36 mouse cellular contexts compared by ENCODE assay signal in the genomic region with DNA sequence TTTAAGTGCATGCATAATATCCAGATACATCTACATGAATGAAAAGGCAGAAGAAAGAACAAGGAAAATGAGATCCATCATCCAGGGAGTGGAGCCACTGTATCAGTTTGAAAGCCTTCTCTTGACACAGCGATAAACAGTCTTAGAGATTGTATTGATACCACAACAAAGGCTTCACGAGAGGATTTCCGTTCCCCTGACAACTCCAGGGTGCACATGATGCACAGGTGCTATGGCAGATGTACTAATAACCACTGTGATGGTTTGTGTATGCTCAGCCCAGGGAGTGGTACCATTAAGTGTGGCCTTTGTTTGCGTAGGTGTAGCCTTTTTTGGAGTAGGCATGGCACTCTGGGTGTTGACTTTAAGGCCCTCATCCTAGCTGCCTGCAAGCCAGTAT. TPM values are rescaled to one million over a fixed set of nuclear protein-coding genes. Genes with fewer than 3 reads are reported as not detected.
A peak's percentile ranks its signal among the peaks of the same experiment; 100 is the strongest.
DNase-seq lines count a peak whose midpoint lies in the region; ATAC-seq and TF ChIP-seq lines count a peak whose summit lies in the region.
"Had no signal": no experiment of that assay in that cellular context is flagged by ENCODE, and none has a peak within 500 bp of the region (broad histone marks: within the 10 kb centered on the region; RNA-seq: fewer than 3 reads in every experiment).

No protein-coding gene starts in this region.

- H3K27ac ChIP-seq in thymus, adult 2 months (ENCODE audit: control insufficient read depth, insufficient read depth, low read length): no peak overlapping the region
- H3K27ac ChIP-seq: embryonic facial prominence, embryonic 13.5 days; forebrain, embryonic 10.5 days; forebrain, embryonic 15.5 days; hindbrain, embryonic 14.5 days; intestine, embryonic 15.5 days; layer of hippocampus, adult 2 months; liver, embryonic 13.5 days; midbrain, embryonic 10.5 days; neural tube, embryonic 13.5 days had no signal

- H3K27me3 ChIP-seq in thymus, adult 2 months (ENCODE audit: control insufficient read depth, insufficient read depth, low read length): no peaks in the 10 kb centered on the region
- H3K27me3 ChIP-seq: embryonic facial prominence, embryonic 13.5 days; forebrain, embryonic 15.5 days; intestine, embryonic 15.5 days; liver, embryonic 13.5 days; neural tube, embryonic 13.5 days had no signal

- intact Hi-C loops in gastrocnemius, postnatal 14 days (cut with DNase I; ENCODE audit: low total_unique reads): no loop called here

- H3K4me3 ChIP-seq in thymus, adult 2 months (ENCODE audit: control insufficient read depth, insufficient read depth, low read length): no peak overlapping the region
- H3K4me3 ChIP-seq: embryonic facial prominence, embryonic 13.5 days; forebrain, embryonic 10.5 days; forebrain, embryonic 15.5 days; intestine, embryonic 15.5 days; layer of hippocampus, adult 2 months; liver, embryonic 13.5 days; midbrain, embryonic 10.5 days; neural tube, embryonic 13.5 days had no signal

- H3K36me3 ChIP-seq in thymus, adult 2 months (ENCODE audit: control insufficient read depth, insufficient read depth, low read length): no peaks in the 10 kb centered on the region
- H3K36me3 ChIP-seq: embryonic facial prominence, embryonic 13.5 days; forebrain, embryonic 10.5 days; forebrain, embryonic 15.5 days; G1E; intestine, embryonic 15.5 days; liver, embryonic 13.5 days; midbrain, embryonic 10.5 days; neural tube, embryonic 13.5 days had no signal

- TF ChIP-seq CTCF in thymus, adult 2 months (IDR thresholded peaks at IDR 0.05; ENCODE audit: borderline replicate concordance, control insufficient read depth, extremely low read depth, insufficient read depth, low read length, poor library complexity): no peak

- DNase-seq in CD4-positive, CD25-positive, alpha-beta regulatory T cell, adult 2 months (ENCODE audit: low read depth, low spot score): peak; percentile 32
- DNase-seq in thymus, adult 2 months: peak; percentile 66
- peak; percentile 40 to 59 for DNase-seq in thymus, postnatal 36 days
- DNase-seq in neural tube, embryonic 10.5 days (ENCODE audit: extremely low spot score, low spot score): no peak
- DNase-seq in gastrocnemius, postnatal 14 days: no peak
- DNase-seq: adrenal gland, postnatal 14 days; cerebellum, adult 11 months; cerebellum, adult 9-10 months; heart, postnatal 36 days; kidney, adult 2 months; kidney, postnatal 36 days; left cerebral cortex, postnatal 4 days; liver, embryonic 13.5 days; lung, embryonic 14.5 days; lung, postnatal 14 days had no signal

- no peak for TF ChIP-seq POLR2A in thymus, adult 2 months (IDR thresholded peaks at IDR 0.05; ENCODE audit: control insufficient read depth, extremely low read depth, insufficient read depth, low read length, poor library complexity)

- 10% methylated on average over 4 of the region's 4 CpGs for WGBS in thymus, adult 2 months

- peaks cover 11% of the 10 kb centered on the region for H3K4me1 ChIP-seq in thymus, adult 2 months (replicated peaks; ENCODE audit: control insufficient read depth, insufficient read depth, low read length)
- H3K4me1 ChIP-seq: embryonic facial prominence, embryonic 13.5 days; forebrain, embryonic 10.5 days; forebrain, embryonic 15.5 days; intestine, embryonic 15.5 days; liver, embryonic 13.5 days; midbrain, embryonic 10.5 days; neural tube, embryonic 13.5 days had no signal

- peak; percentile 71 for ATAC-seq in activated CD4-positive, CD25-positive, alpha-beta regulatory T cell, adult 4 months
- no peak for ATAC-seq in granulocyte monocyte progenitor cell, adult 5-6 weeks (replicated peaks; ENCODE audit: poor library complexity, severe bottlenecking)
- ATAC-seq: forebrain, embryonic 15.5 days; intestine, embryonic 15.5 days; midbrain, embryonic 16.5 days had no signal

RNA-seq across cellular contexts. Expression of a gene that starts 6.7 kb away (rescaled TPM):
- polyA plus RNA-seq in activated CD4-positive, CD25-positive, alpha-beta regulatory T cell, adult 4 months (2017; shearing (Covaris generic)): under 1 TPM in 1 of 2 experiments, not detected in 1; 0.62 TPM
- polyA plus RNA-seq in thymus, adult 2 months (2012; rRNA removed): 0.23 and 0.40 TPM in 2 replicates
- 1 to 10 TPM in 1 of 2 experiments, under 1 TPM in 1; 0.71 to 1.2 TPM for total RNA-seq in gastrocnemius, postnatal 14 days (2021)
- not detected in 2 replicates for total RNA-seq in granulocyte monocyte progenitor cell, adult 5-6 weeks (2014; fragmentation: Nextera tagmentation)
- not detected in 2 replicates for total RNA-seq in granulocyte monocyte progenitor cell, adult 5-6 weeks (2017)
- total RNA-seq: G1E; megakaryocyte progenitor cell, adult 5-6 weeks had no signal
- polyA plus RNA-seq: G1E had no signal

RNA-seq across cellular contexts. Expression of a gene that starts 32.7 kb away (rescaled TPM):
- not detected for polyA plus RNA-seq in activated CD4-positive, CD25-positive, alpha-beta regulatory T cell, adult 4 months (2017; shearing (Covaris generic))
- polyA plus RNA-seq in thymus, adult 2 months (2012; rRNA removed): not detected in 2 replicates
- total RNA-seq in gastrocnemius, postnatal 14 days (2021): not detected
- not detected in 2 replicates for total RNA-seq in granulocyte monocyte progenitor cell, adult 5-6 weeks (2014; fragmentation: Nextera tagmentation)
- not detected in 2 replicates for total RNA-seq in granulocyte monocyte progenitor cell, adult 5-6 weeks (2017)
- total RNA-seq: adrenal gland, postnatal 14 days; G1E; gastrocnemius, adult 8-10 months; heart, postnatal 36 days; layer of hippocampus, adult 2 months; layer of hippocampus, postnatal 14 days; left cerebral cortex, postnatal 4 days; megakaryocyte progenitor cell, adult 5-6 weeks had no signal
- polyA plus RNA-seq: embryonic facial prominence, embryonic 13.5 days; forebrain, embryonic 10.5 days; forebrain, embryonic 15.5 days; frontal cortex, adult 2 months; G1E; gonadal fat pad, adult 2 months; heart, embryonic 14.5 days; hindbrain, embryonic 14.5 days; intestine, embryonic 15.5 days; kidney, adult 2 months; kidney, embryonic 16.5 days; limb, embryonic 14.5 days; liver, embryonic 13.5 days; lung, embryonic 14.5 days; midbrain, embryonic 10.5 days; midbrain, embryonic 16.5 days; neural tube, embryonic 13.5 days; urinary bladder, adult 2 months had no signal

RNA-seq across cellular contexts. Expression of a gene that starts 32.8 kb away (rescaled TPM):
- polyA plus RNA-seq in activated CD4-positive, CD25-positive, alpha-beta regulatory T cell, adult 4 months (2017; shearing (Covaris generic)): not detected
- 0.06 TPM in 1 of 2 replicates, not detected in the other for polyA plus RNA-seq in thymus, adult 2 months (2012; rRNA removed)
- not detected for total RNA-seq in gastrocnemius, postnatal 14 days (2021)
- not detected in 2 replicates for total RNA-seq in granulocyte monocyte progenitor cell, adult 5-6 weeks (2014; fragmentation: Nextera tagmentation)
- total RNA-seq in granulocyte monocyte progenitor cell, adult 5-6 weeks (2017): not detected in 2 replicates
- total RNA-seq: gastrocnemius, adult 8-10 months had no signal
- polyA plus RNA-seq: G1E had no signal

Comparison
In these comparisons a context has a peak if more than half of its experiments do, and no peak if none do; other contexts are left out.
1. DNase-seq: peak in CD4-positive, CD25-positive, alpha-beta regulatory T cell, adult 2 months (single experiment), thymus, adult 2 months (single experiment) and thymus, postnatal 36 days (2 of 2); none in neural tube, embryonic 10.5 days (single experiment) and gastrocnemius, postnatal 14 days (single experiment).